Mouse (Mus musculus) hindlimb bud, embryonic 11.5 days (tissue): ENCODE results near the gene Tnp2.

Experiments used
- DNase-seq: peaks from one replicate; pipeline ENCODE4 v3.0.0-alpha.2; 2012; ENCODE audit warnings: low read depth, low spot score; ENCODE audit errors: extremely low spot score

Gene Tnp2

DNA sequence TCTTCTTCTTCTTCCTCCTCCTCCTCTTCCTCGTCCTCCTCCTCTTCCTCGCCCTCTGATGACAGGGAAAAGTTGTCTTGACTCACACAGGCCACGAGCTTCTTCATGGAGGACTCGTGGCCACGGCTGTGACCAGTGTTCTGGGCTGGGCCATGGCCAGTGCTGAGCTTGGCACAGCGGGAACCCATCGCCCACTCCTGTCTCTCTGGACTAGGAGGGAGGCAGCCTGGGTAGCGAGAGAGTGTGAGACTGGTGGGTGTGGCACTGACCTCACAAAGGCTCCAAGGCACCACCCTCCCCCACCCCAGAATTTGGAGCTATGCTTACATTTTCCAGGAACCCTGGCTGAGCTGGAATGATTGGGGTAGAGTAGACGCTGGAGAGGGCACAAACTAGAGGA, 2.2 kb upstream of the Tnp2 start, which contains the start of gene Prm3:
Gene Prm3 (minus strand): TSS at position 213 of the 400 bp plus-strand sequence.
- no peak for DNase-seq

DNA sequence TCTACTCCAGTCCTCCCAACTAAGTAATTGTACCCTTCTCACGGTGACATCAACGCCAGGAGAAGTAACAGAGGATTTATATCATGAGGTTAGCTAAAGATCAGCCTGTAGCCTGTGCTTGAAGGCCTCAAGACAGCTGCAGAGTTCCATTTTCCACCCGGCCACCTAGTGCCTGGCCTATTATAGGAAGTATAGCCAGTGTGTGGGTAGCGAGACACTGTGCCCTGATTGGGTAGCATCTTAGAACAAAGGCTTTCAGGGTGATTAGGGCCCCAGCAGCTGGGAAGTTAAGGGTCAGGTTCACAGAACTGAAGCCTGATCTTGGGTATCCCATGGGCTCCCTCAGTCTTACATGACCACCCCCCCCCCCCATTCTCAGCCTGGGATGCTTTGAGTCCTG, 406 bp upstream of the Tnp2 start:
- no peak for DNase-seq

DNA sequence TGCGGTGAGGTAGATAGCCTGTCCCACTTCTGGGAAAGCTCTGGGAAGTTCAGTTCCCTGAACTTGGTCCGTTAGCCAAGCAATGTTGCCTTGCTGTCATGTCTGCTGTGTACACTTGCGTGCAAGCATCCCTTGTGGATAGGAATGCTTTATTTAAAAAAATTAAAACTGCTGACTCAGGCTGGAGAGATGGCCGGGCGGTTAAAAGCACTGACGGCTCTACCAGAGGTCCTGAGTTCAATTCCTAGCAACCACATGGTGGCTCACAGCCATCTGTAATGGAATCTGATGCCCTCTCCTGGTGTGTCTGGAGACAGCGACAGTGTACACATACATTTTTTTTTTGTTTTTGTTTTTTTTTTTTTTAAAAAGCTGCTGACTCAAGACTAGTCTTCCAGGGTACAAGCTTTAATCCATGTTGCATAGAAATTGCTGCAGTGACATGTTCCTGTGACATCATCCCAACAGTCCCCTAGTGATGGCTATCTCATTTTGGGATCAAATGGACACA, 857 bp downstream of the Tnp2 start:
- DNase-seq = no peak

DNA sequence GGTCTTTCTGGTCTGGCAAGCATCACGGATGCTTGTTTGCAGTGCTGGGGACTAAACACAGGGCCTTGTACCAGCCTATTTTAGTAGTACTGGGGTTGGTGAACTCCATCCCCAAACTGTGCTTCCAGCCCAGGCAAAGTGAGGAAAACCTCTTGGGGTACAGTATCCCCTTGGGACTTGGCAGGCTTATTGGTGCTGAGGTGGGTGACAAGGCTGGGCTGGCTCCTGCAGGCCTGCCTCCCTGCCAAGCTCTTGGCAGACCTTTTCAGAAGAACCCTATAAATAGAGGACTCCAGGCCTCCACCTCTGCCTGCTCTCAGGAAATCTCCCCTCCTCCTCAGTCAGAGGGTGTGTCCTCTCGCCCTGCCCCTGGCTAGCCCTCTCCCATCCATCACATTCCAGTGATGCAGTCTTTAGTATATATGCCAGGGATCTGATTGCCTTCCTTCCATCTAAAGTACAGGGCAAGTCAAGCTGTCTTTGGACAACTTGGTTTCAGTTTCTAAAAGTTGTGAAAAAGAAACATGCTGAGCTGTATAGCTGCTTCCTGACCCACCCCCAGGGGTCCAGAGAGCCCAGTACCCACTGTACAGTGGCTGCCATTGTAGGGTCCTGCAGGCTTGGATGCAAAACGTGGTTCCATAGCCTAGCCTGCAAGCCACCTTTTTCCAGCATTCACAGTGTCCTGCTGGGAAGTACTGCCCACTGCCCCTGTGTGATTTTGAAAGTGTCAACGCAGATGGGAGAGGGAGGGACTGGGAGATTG, 1.5 kb downstream of the Tnp2 start:
- DNase-seq = no peak

DNA sequence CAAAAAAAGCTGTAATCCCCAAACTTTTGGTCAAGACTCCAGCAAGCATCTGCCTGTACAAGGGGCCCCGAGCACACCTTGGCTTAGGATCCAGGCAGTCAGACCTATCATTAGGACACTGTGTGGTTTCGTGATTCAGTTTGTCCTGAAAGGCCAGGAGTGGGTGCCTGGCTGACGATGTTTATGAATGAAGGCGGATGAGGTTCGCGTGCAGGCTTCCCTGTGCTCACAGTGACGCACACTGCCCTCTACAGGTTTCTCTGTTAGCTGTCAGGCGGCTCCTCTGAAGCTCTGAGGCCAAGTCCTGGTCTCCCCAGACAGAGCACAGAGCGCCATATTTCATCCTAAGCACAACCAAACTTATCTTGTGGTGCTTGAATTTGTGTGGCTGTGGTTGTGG, 2.2 kb downstream of the Tnp2 start:
- DNase-seq = peak; percentile 85

- DNase-seq = peak; percentile 57
Observed at GRCm38 (mm10) chr16:10785371-10786231, 2.9 kb downstream of the Tnp2 start, which contains the start of gene Socs1. Socs1 (minus strand) TSS chr16:10785536.

GRCm38 (mm10) chr16:10784793-10785370, 3.6 kb downstream of the Tnp2 start:
- DNase-seq = peak; percentile 37

GRCm38 (mm10) chr16:10783883-10784792, 4.3 kb downstream of the Tnp2 start:
- DNase-seq = no peak

- no peak for DNase-seq
Observed at GRCm38 (mm10) chr16:10783451-10783850, 5.0 kb downstream of the Tnp2 start.

DNA sequence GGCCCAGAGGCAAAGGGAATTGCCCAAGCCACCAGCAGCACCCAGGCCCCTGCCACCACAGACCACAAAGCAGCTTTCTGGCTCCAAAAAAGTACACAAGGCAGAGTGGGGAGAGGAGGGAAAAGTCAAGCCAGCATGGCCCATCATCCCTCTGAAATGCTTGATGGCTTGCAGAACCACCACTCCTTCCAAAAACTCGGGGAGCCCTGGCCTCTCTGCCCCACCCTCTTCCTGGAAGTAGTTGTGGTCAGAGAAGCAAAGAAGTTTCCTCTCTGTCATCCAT, 5.4 kb downstream of the Tnp2 start:
- DNase-seq = no peak

DNA sequence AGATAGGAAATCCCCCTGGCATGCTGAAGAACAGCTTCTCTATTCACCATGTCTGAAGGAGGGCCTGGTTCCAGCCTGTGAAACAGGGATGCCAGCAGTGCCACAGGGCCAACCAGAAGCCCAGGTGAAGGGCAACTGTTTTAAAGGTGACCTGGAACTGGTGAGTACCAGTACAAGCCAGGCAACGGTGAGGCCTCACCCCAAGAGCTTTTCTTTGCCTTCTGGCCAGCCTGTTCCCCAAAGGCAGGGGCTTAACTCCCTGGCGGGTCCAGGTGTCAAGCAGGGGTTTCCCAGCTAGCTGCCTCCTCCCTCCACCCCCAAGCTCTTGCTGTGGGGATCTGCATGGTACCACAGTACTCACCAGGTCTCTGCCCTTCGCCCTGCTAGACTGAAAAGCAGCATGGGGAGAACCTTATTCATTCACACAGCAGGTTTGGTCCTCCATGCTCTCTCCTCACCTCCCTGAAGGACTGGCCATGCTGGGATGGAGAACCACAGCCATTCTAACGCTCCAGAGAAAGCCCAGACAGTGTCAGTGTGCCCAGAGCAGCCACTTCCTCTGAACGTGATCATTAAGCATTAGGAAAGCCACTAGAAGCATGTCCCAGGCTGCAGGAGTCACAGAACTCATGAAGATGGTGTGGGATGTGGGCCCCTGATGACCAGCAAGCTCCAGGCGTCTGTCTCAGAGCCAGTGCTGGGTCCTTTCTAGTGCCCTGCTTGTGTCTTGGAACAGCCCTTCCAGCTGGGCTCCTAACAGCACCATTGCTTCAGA, 5.9 kb downstream of the Tnp2 start:
- no peak for DNase-seq

DNA sequence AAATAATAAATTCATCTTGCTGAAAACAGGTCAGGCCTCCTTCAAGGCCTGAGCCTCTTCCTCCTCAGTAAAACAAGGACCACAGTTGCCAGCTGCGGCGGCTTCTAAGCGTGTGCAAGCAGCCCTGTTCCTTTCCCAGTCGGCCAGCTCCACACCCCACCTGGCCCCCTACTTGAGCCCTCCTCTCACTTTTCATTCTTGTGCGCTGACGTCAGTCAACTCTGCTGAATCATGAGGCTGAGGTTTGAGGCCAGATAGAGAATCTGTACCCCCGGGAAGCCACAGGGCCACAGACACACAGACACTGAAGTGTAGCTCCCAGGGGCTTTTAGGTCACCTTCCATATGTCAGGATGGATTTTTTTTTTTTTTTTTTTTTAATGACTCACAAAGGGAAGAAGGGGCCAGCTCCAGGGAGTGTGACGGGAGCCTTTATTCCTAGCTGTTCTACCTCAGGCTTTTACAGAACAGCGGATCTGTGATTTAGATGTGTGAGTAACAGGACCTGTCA, 6.5 kb downstream of the Tnp2 start:
- no peak for DNase-seq

DNA sequence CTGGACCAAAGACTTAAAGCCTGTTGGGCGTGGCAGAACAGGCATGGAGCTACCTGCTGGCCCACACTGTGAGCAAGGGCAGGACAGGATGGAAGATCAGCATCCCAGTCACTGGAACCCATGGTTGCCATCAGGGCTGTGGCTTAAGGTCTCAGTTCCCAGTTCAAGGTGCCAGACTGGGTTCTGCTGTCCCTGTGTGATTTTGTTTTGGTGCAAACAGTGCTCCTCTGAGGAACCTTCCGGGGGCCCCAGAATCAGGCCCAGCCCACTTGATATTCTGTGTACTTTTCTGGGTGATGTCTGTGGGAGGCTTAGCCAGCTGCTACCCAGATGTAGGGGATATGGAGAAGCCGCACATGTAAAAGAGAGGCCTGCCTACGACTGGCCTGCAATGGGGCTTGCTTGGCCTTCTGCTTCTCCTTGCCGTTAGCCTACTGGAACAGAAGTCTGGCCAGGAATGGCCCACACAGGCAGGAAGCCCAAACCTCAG, 7.8 kb downstream of the Tnp2 start:
- DNase-seq = no peak

GRCm38 (mm10) chr16:10777579-10778160, 10.8 kb downstream of the Tnp2 start:
- no peak for DNase-seq

- DNase-seq = no peak
Observed at GRCm38 (mm10) chr16:10776322-10776721, 12.1 kb downstream of the Tnp2 start.

DNA sequence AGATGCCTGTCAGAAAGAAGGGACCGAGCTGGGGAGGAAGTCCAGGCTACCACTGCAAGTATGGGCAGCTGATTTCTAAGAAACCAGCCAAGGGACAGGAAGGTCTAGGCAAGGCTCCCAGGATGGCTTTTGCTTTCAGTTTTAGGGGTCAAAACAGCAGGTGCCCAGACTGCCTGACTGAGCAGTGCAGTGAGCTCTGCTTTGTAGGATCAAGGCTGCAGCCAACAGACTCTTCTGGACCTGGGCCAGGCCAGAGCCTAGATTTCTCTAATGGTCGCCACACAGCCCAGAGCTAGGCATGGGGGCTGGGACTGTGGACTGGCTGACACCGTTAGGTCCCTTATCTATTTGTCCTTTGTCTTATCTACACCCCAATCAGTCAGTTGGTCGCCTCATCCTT, 13.7 kb downstream of the Tnp2 start:
- no peak for DNase-seq

DNA sequence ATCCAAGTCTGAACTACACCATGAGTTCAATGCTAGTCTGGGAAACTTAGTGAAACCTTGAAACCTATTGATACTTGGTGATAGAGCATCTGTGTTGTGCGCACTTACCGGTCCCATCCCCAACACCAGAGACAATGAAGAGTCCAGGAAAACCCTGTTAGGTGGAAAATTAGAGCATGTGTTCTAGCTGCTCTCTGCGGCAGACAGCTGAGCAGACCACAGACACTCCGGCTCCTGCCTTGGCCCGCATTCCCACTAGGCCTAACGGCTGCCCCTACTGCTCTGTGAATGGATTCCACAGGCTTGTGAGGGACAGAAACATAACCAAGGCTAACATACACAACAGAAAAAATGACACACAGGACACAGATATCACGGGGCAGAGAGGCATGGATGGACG, 14.9 kb downstream of the Tnp2 start:
- DNase-seq = no peak

- no peak for DNase-seq
Observed at GRCm38 (mm10) chr16:10771769-10772510, 16.5 kb downstream of the Tnp2 start.
